Mouse (Mus musculus) retina, postnatal 7 days (tissue): ENCODE results near the gene Actg1.
A peak's percentile ranks its signal among the peaks of the same experiment; 100 is the strongest.
"Not testable (repeated sequence)": the region's sequence is repeated elsewhere in the genome, so short reads cannot be mapped to it uniquely, and the experiment has no call there.

Experiments used
- DNase-seq: peaks from one replicate; pipeline ENCODE4 v3.0.0-alpha.2; 2012; ENCODE audit warnings: low read depth, low spot score

Gene Actg1

DNA sequence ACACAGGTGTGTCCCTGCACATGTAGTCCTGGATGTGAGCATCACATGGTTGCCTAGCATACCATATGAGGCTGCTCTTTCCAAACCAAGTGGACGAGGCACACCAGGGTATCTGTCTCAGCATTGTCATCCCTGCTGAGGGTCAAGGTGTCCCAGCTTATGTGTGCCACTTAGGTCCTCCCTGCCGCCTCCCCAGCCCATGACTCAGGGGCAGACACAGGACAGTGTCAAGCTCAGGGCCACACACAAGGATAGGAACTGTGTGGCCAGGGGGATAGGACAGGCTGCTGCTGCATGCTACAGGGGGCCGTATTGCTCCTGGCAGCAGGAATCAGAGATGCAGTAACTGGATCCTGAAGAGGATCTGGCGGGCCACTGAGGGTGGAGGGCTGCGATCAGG is 12.4 kb upstream of the Actg1 start:
- no peak for DNase-seq

GRCm38 (mm10) chr11:120360062-120360461 is 11.7 kb upstream of the Actg1 start:
- no peak for DNase-seq

- no peak for DNase-seq
These were observed 11.0 kb upstream of the Actg1 start for GRCm38 (mm10) chr11:120359391-120359790.

- no peak for DNase-seq
These were observed 9.6 kb upstream of the Actg1 start for GRCm38 (mm10) chr11:120357791-120358401.

GRCm38 (mm10) chr11:120356900-120357299 is 8.6 kb upstream of the Actg1 start:
- DNase-seq, result no peak

DNA sequence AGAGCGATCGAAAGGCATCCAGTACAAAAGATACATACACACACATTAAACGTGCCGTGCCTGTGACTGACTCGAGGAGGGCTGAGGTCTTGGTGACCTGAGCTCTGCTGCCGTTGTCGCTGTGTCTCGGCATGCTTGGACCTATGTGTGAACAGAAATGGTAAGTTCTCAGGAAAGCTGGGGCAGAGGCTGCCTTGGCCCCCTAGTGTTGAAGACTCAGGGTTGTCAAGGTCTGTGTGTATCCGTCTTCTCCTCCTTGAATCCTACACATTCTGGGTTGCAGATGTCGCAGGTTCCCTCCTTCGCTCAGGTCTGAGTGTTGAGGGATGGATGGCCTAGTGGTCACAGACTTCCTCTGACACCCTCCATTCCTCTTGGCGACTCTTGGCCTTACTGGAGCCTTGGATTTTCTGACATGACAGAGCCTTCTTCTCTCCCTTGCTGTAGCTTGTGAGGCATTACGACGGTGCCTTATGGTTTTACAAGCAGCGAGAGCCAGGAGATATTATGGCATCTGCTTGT is 8.0 kb upstream of the Actg1 start:
- DNase-seq, result no peak

DNA sequence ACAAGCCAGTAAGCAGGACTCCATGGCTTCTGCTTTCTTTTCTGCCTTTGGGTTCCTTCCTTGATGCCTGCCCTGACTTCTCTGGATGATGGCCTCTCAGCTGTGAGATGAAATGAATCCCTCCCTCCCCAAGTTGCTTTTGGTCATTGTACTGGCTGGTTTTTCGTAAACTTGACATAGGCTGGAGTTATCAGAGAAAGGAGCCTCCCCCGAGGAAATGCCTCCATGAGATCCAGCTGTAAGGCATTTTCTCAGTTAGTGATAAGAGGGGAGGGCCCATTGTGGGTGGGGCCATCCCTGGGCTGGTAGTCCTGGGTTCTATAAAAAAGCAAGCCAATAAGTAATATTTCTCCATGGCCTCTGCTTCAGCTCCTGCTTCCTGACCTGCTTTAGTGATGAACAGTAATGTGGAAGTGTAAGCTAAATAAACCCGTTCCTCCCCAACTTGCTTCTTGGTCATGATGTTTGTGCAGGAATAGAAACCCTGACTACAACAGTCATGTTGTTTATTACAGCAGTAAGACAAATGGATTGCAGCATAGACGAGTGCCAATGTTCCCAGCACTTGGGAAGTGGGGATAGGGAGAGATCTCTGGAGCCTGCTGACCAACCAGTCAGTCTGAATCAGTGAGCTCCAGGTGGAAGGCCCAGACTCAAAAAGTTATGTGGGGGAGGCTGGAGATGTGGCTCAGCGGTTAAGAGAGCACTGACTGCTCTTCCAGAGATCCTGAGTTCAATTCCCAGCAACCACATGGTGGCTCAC is 7.1 kb upstream of the Actg1 start:
- DNase-seq, result no peak

DNA sequence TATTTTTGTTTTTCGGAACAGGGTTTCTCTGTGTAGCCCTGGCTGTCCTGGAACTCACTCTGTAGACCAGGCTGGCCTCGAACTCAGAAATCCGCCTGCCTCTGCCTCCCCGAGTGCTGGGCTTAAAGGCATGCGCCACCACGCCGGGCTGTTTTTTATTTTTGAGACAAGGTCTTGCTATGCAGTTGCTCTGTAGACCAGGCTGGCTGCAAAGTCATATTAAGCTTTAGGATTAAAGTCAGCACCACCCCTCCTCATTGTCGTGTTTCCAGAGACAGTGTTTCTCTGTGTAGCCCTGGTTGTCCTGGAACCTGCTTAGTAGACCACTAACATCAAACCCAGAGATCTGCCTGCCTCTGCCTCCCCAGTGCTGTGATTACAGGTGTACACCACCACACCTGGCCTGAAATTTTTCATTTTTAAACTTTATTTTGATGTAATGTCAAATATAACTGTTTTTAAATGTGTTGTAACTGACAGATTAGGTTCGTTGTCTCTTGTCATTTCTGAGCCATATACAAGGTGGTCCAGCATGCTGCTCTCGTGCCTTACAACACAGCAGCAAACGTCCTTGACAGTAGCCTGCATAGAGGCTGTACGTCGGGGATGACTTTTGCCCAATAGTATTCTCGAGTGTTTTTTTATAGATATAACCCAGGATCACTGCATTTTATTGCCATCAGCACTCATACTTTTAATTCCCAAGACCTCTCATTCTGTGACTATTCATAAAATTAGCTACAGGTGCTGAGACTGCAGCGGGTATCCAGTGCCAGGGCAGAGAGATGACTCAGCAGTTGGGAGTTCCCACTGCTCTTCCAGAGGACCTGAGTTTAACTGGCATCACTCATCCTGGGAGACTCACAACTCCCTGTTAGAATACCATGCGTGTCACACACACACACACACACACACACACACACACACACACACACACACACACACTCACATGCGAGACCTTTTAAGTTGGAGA is 6.2 kb upstream of the Actg1 start:
- no peak for DNase-seq

DNA sequence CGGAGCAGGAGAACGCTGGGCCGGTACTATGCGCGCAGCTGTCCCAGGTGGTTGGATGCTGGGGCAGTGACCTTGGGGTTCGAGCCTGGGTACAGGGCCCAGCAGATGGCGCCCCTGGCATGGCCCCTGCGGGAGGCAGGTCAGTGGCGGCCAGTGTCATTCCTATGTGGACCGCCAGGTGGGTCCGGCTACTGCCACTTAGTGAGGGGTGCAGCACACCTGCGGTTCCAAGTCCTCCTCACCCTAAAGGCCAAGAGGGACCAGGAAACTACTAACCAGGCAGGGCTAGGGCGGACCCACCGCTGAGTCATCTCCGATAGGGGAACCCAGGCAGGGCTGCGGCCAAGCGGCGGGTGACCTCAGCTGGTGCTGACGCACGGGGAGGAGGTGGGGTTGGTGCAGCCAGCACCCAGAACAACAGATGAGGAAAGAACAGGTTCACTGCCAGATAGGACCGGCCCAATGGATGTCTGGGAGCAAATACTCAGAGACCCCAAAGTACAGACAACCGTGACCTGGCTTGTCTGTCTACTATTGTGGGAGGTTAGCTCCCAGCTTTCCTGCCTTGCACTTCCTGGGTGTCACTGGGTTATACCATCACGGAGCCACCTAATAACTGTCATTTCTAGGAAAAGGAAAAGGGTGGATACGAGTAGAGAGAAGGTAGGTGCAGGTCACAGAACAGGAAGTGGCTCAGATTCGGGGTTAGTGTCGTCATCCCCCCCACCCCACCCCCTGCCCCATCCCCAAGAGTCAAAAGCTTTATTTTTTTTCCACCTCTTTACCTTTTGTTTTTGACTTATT is 5.4 kb upstream of the Actg1 start:
- no peak for DNase-seq

- DNase-seq, result no peak
These were observed 4.4 kb upstream of the Actg1 start for GRCm38 (mm10) chr11:120352571-120353290.

GRCm38 (mm10) chr11:120352093-120352350 is 3.7 kb upstream of the Actg1 start:
- not testable (repeated sequence) for DNase-seq

- no peak for DNase-seq
These were observed 3.1 kb upstream of the Actg1 start for GRCm38 (mm10) chr11:120351250-120352092.

- no peak for DNase-seq
These were observed 2.4 kb upstream of the Actg1 start for GRCm38 (mm10) chr11:120350711-120351110.

DNA sequence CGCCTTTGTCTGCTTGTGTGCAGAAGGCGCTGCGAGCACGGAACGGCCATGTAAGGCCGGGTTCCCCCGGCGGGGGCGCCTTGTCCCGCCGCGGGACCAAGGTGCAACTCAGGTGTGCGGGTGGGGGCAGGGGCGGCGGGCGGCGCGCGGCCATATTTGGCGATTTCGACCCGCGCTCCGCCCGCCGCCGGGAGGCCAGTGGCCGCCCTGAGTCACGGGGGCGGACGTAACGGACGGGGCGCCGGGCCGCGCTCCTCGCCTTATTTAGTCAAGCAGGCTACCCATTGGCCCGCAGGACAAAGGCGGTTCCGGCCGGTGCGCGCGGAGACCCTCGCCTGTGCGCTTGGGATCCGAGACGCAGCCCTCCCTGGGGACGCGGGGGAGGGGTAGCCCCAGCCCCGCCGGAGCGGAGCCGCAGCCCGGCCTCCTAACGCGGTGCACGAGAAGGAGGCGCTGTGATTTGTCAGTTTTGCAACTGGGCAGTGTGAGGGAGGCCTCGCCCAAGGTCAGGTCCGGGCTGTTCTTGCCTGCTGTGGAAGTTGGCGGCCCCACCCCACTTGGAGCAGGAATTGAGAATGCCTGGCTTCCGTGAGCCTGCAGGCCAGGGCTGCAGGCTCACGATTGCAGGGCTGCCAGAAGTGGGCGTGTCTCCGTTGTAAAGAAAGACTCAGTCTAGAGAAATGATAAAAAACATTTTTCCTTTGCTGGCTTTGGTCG is 1.8 kb upstream of the Actg1 start:
- peak; percentile 71 for DNase-seq

- no peak for DNase-seq
These were observed 1.1 kb upstream of the Actg1 start for GRCm38 (mm10) chr11:120349371-120349985.

- DNase-seq, result no peak
These were observed 485 bp upstream of the Actg1 start for GRCm38 (mm10) chr11:120348684-120349370.

DNA sequence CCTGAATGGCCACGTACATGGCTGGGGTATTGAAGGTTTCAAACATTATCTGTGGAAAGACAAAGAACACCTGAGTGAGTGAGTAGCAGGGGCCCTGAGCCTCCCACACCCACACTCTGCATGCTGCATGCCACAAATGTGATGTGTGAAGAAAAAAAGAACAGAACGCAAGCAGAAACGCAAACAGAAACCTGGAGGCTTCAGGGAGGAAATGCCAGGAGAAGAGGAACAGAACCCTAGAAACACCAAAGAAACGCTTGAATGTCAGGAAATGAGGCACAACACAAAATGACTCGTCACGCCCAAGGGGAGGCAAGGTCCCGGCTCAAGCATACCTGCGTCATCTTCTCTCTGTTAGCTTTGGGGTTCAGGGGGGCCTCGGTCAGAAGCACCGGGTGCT is 1.0 kb downstream of the Actg1 start:
- DNase-seq, result no peak

DNA sequence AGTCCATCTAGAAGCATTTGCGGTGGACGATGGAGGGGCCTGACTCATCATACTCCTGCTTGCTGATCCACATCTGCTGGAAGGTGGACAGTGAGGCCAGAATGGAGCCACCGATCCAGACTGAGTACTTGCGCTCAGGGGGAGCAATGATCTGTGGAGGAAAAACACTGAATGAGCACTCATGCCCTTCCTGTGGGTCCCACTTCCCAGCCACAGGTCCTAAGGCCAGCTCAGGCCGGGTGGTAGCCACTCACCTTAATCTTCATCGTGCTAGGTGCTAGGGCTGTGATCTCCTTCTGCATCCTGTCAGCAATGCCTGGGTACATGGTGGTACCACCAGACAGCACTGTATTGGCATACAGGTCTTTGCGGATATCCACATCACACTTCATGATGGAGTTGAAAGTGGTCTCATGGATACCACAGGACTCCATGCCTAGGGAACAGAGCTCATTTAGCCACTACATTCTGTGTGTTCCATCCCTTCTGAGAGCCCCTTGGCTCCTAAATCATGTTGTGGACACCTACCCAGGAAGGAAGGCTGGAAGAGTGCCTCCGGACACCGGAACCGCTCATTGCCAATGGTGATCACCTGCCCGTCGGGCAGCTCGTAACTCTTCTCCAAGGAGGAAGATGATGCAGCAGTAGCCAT is 1.8 kb downstream of the Actg1 start:
- DNase-seq, result not testable (repeated sequence)
